ENCODE assay signal across 8 mouse cellular contexts in genomic region chr2:170344502-170345409, GRCm38 (mm10).
DNase-seq lines count a peak whose midpoint lies in the region; ATAC-seq and TF ChIP-seq lines count a peak whose summit lies in the region.

No protein-coding gene starts in this region.

- H3K27ac ChIP-seq in heart, embryonic 13.5 days (replicated peaks), result peak overlapping the region; percentile 61
- H3K27ac ChIP-seq in brown adipose tissue, adult 24 weeks (replicated peaks; ENCODE audit: low read depth, low read length), result peak overlapping the region; percentile 77
- H3K27ac ChIP-seq in intestine, postnatal 0 days (ENCODE audit: low read depth, low read length), result peak overlapping the region; percentile 89
- peak overlapping the region; percentile 62; the same call in 1 of the 2 replicates for H3K27ac ChIP-seq in midbrain, postnatal 0 days (ENCODE audit: low read depth, low read length)
- no peak overlapping the region for H3K27ac ChIP-seq in left cerebral cortex, adult 2 months

- intact Hi-C loops in heart, postnatal 14 days (cut with DNase I), result loop anchor here (5.0 kb wide), 1 partner anchor 127 kb away; no protein-coding TSS in a partner anchor
- intact Hi-C loops in left cerebral cortex, adult 2 months (cut with DNase I), result no loop called here

- no peak for ATAC-seq in heart, embryonic 13.5 days (ENCODE audit: extremely low read depth, insufficient number of reproducible peaks, low FRiP score, low TSS enrichment)
- peak; percentile 18; the same call in 1 of the 2 replicates for ATAC-seq in intestine, postnatal 0 days
- no peak for ATAC-seq in midbrain, postnatal 0 days (ENCODE audit: low FRiP score)

- DNase-seq in heart, postnatal 14 days, result no peak
- DNase-seq in midbrain, postnatal 0 days (ENCODE audit: low spot score), result no peak
- DNase-seq in cerebellum, postnatal 14 days, result no peak
- DNase-seq in adrenal gland, postnatal 4 days (ENCODE audit: low spot score in 2 of 2), result no peak
- DNase-seq in left cerebral cortex, adult 2 months (ENCODE audit: extremely low spot score in 1 of 2, low spot score in 2 of 2), result no peak

- H3K27me3 ChIP-seq in heart, embryonic 13.5 days (replicated peaks), result no peaks in the 10 kb centered on the region
- no peaks in the 10 kb centered on the region for H3K27me3 ChIP-seq in intestine, postnatal 0 days (replicated peaks; ENCODE audit: control insufficient read depth, insufficient read depth, low read length)
- no peaks in the 10 kb centered on the region for H3K27me3 ChIP-seq in midbrain, postnatal 0 days (ENCODE audit: insufficient read depth, low read length)

- 0 out of 2 replicates have a peak overlapping the region, but pooled peaks have one; percentile 16 for H3K4me2 ChIP-seq in heart, embryonic 13.5 days
- H3K4me2 ChIP-seq in intestine, postnatal 0 days (replicated peaks; ENCODE audit: low read depth), result peak overlapping the region; percentile 53
- no peak overlapping the region for H3K4me2 ChIP-seq in midbrain, postnatal 0 days (ENCODE audit: low read depth, low read length, poor library complexity, severe bottlenecking)

- peak overlapping the region; percentile 52 for H3K9ac ChIP-seq in heart, embryonic 13.5 days
- H3K9ac ChIP-seq in intestine, postnatal 0 days (ENCODE audit: low read depth, low read length), result peak overlapping the region; percentile 41
- no peak overlapping the region for H3K9ac ChIP-seq in midbrain, postnatal 0 days (replicated peaks; ENCODE audit: low read length, poor library complexity, severe bottlenecking)

- no peak overlapping the region for H3K4me3 ChIP-seq in heart, embryonic 13.5 days
- no peak overlapping the region; the same call in 1 of the 2 replicates for H3K4me3 ChIP-seq in brown adipose tissue, adult 24 weeks (ENCODE audit: insufficient read depth, low read depth, low read length)
- H3K4me3 ChIP-seq in intestine, postnatal 0 days (ENCODE audit: low read depth, low read length), result no peak overlapping the region
- H3K4me3 ChIP-seq in midbrain, postnatal 0 days (ENCODE audit: low read depth, low read length), result no peak overlapping the region
- no peak overlapping the region for H3K4me3 ChIP-seq in left cerebral cortex, adult 2 months

- H3K36me3 ChIP-seq in heart, embryonic 13.5 days, result no peaks in the 10 kb centered on the region
- H3K36me3 ChIP-seq in intestine, postnatal 0 days (ENCODE audit: control insufficient read depth, insufficient read depth), result no peaks in the 10 kb centered on the region
- no peaks in the 10 kb centered on the region for H3K36me3 ChIP-seq in midbrain, postnatal 0 days (ENCODE audit: insufficient read depth, low read length)

- H3K4me1 ChIP-seq in heart, embryonic 13.5 days, result peaks cover 48% of the 10 kb centered on the region
- peaks cover 6% of the 10 kb centered on the region for H3K4me1 ChIP-seq in brown adipose tissue, adult 24 weeks (ENCODE audit: control insufficient read depth, insufficient read depth, insufficient read length, low read length)
- H3K4me1 ChIP-seq in intestine, postnatal 0 days (replicated peaks; ENCODE audit: control insufficient read depth, insufficient read depth, low read length), result peaks cover 16% of the 10 kb centered on the region
- H3K4me1 ChIP-seq in midbrain, postnatal 0 days (ENCODE audit: insufficient read depth, low read length), result no peaks in the 10 kb centered on the region

- no peak for TF ChIP-seq CTCF in intestine, postnatal 0 days (IDR thresholded peaks at IDR 0.05; ENCODE audit: low read depth)
- TF ChIP-seq CTCF in midbrain, postnatal 0 days (IDR thresholded peaks at IDR 0.05), result no peak
- TF ChIP-seq CTCF in left cerebral cortex, adult 2 months (IDR thresholded peaks at IDR 0.05), result no peak

- no peaks in the 10 kb centered on the region for H3K9me3 ChIP-seq in heart, embryonic 13.5 days
- H3K9me3 ChIP-seq in intestine, postnatal 0 days (ENCODE audit: control insufficient read depth), result no peaks in the 10 kb centered on the region
- no peaks in the 10 kb centered on the region for H3K9me3 ChIP-seq in midbrain, postnatal 0 days (ENCODE audit: low read length)

- WGBS in heart, embryonic 13.5 days, result 27% methylated on average over 18 of the region's 18 CpGs
- 8% methylated on average over 17 of the region's 18 CpGs for WGBS in intestine, postnatal 0 days
- 25% methylated on average over 18 of the region's 18 CpGs for WGBS in midbrain, postnatal 0 days
